Mouse (Mus musculus) lung, postnatal 0 days (tissue): ENCODE data around the gene Hist3h2a. TPM values are rescaled to one million over a fixed set of nuclear protein-coding genes. Genes with fewer than 3 reads are reported as not detected.
A peak's percentile ranks its signal among the peaks of the same experiment; 100 is the strongest.

Experiments
- ATAC-seq: fragments of 200-750 bp; cut with Nextera tagmentation; 2 replicates; pipeline ENCODE4 v1.8.0; 2017; ENCODE audit warnings: moderate library complexity
- DNase-seq: peaks from one replicate; pipeline ENCODE4 v3.0.0-alpha.2; 2016; ENCODE audit warnings: low spot score
- H3K27ac ChIP-seq: fragments of 300-500 bp; sonication (generic); 2 replicates; pipeline ENCODE4 v1.5.1; 2014; ENCODE audit warnings: antibody characterized with exemption, mild to moderate bottlenecking, low read length, mixed read lengths
- H3K27me3 ChIP-seq: fragments of 300-500 bp; sonication (generic); replicated peaks from 2 replicates; pipeline ENCODE4 v1.6.1; 2014; ENCODE audit warnings: low read length, mixed read lengths; ENCODE audit not compliant: insufficient read depth
- H3K36me3 ChIP-seq: fragments of 300-500 bp; sonication (generic); 2 replicates; pipeline ENCODE4 v1.6.1; 2014; ENCODE audit warnings: low read length, mixed read lengths; ENCODE audit not compliant: insufficient read depth
- H3K4me1 ChIP-seq: fragments of 300-500 bp; sonication (generic); 2 replicates; pipeline ENCODE4 v1.6.1; 2014; ENCODE audit warnings: antibody characterized with exemption, low read depth, low read length, mixed read lengths; ENCODE audit not compliant: insufficient read depth
- H3K4me2 ChIP-seq: fragments of 300-500 bp; sonication (generic); replicated peaks from 2 replicates; pipeline ENCODE4 v1.6.1; 2014; ENCODE audit warnings: low read depth, mild to moderate bottlenecking, low read length, moderate library complexity, mixed read lengths
- H3K4me3 ChIP-seq: fragments of 300-500 bp; sonication (generic); 2 replicates; pipeline ENCODE4 v1.5.1; 2014; ENCODE audit warnings: low read depth, low read length
- H3K9ac ChIP-seq: fragments of 300-500 bp; sonication (generic); replicated peaks from 2 replicates; pipeline ENCODE4 v1.6.1; 2014; ENCODE audit warnings: low read depth, mild to moderate bottlenecking
- H3K9me3 ChIP-seq: fragments of 300-500 bp; sonication (generic); 2 replicates; pipeline ENCODE4 v1.6.1; 2016; ENCODE audit warnings: low read length, mixed read lengths
- CTCF ChIP-seq: IDR thresholded peaks from 2 replicates; pipeline ENCODE4 v1.5.1; 2016; ENCODE audit warnings: antibody characterized with exemption, mild to moderate bottlenecking
- EP300 ChIP-seq: IDR thresholded peaks from 2 replicates; pipeline ENCODE4 v1.6.1; 2016; ENCODE audit warnings: antibody characterized with exemption, mild to moderate bottlenecking, control low read depth
- WGBS: fragments of 180-500 bp; shearing (Covaris S2); extraction: QIAGEN DNeasy Blood & Tissue Kit; methylation state at CpG from one replicate; pipeline ENCODE4 v1.1.7; 2014; 5-methylcytosine and 5-hydroxymethylcytosine counted together
- polyA plus RNA-seq: library from polyadenylated mRNA; unstranded; fragments of >200 nt; fragmentation: Nextera tagmentation; extraction: Ambion mirVana; gene quantifications from 2 replicates; pipeline ENCODE4 v1.2.1, GENCODE M21; 2015

Gene Hist3h2a
- polyA plus RNA-seq, 1 experiment from 2014 or later: 21.6 TPM

GRCm38 (mm10) chr11:58955868-58956257 lies 1.4 kb downstream of the Hist3h2a start:
- ATAC-seq: no peak
- Histone ChIP-seq H3K27me3 (0 out of 2 replicates have a peak, but pooled peaks cover 1% of the 10 kb centered on the region), H3K4me1 (0 out of 2 replicates have a peak, but pooled peaks cover 12% of the 10 kb centered on the region), H3K4me2 (peak overlapping the region; percentile 70), H3K9me3 (no peaks in the 10 kb centered on the region), H3K4me3 (peak overlapping the region; percentile 62), H3K36me3 (peaks cover 11% of the 10 kb centered on the region; the same call in 1 of the 2 replicates), H3K27ac (peak overlapping the region; percentile 97; the same call in 1 of the 2 replicates), H3K9ac (peak overlapping the region; percentile 69; the same call in 1 of the 2 replicates)
- DNase-seq: no peak
- no peak for TF ChIP-seq CTCF
- no peak for TF ChIP-seq EP300
- 24% methylated on average over 8 of the region's 8 CpGs for WGBS

- 86% methylated on average over 5 of the region's 5 CpGs for whole genome bisulfite sequencing
- peaks cover 13% of the 10 kb centered on the region for H3K27me3 ChIP-seq
- no peak for ATAC-seq
- no peaks in the 10 kb centered on the region for H3K9me3 ChIP-seq
- 0 out of 2 replicates have a peak, but pooled peaks cover 12% of the 10 kb centered on the region for H3K4me1 ChIP-seq
- DNase-seq: no peak
- TF ChIP-seq EP300: no peak
- no peak overlapping the region for H3K4me3 ChIP-seq
- no peak overlapping the region for H3K9ac ChIP-seq
- H3K36me3 ChIP-seq: peaks cover 11% of the 10 kb centered on the region; the same call in 1 of the 2 replicates
- no peak overlapping the region for H3K4me2 ChIP-seq
- H3K27ac ChIP-seq: no peak overlapping the region
Observed at GRCm38 (mm10) chr11:58957226-58957914, 2.9 kb downstream of the Hist3h2a start.

GRCm38 (mm10) chr11:58958536-58958935 lies 4.1 kb downstream of the Hist3h2a start:
- Histone ChIP-seq H3K9me3 (no peaks in the 10 kb centered on the region), H3K9ac (no peak overlapping the region), H3K27ac (no peak overlapping the region), H3K4me2 (no peak overlapping the region; the same call in 1 of the 2 replicates), H3K27me3 (peaks cover 13% of the 10 kb centered on the region), H3K4me1 (0 out of 2 replicates have a peak, but pooled peaks cover 12% of the 10 kb centered on the region), H3K36me3 (peaks cover 11% of the 10 kb centered on the region; the same call in 1 of the 2 replicates), H3K4me3 (no peak overlapping the region)
- ATAC-seq (no peak), DNase-seq (no peak)
- WGBS: 88% methylated on average over 6 of the region's 6 CpGs
- TF ChIP-seq EP300 (no peak), CTCF (no peak)

GRCm38 (mm10) chr11:58959186-58959825 lies 4.8 kb downstream of the Hist3h2a start:
- ATAC-seq (no peak), DNase-seq (peak; percentile 48)
- TF ChIP-seq CTCF: no peak
- TF ChIP-seq EP300: no peak
- Histone ChIP-seq H3K27me3 (peaks cover 13% of the 10 kb centered on the region), H3K27ac (no peak overlapping the region), H3K9ac (no peak overlapping the region), H3K4me1 (0 out of 2 replicates have a peak, but pooled peaks cover 12% of the 10 kb centered on the region), H3K4me2 (peak overlapping the region; percentile 65), H3K4me3 (peak overlapping the region; percentile 45; the same call in 1 of the 2 replicates), H3K9me3 (no peaks in the 10 kb centered on the region), H3K36me3 (peaks cover 11% of the 10 kb centered on the region; the same call in 1 of the 2 replicates)
- WGBS: 31% methylated on average over 15 of the region's 15 CpGs

- TF ChIP-seq CTCF: peak; percentile 63
- no peak for TF ChIP-seq EP300
- DNase-seq (peak; percentile 91), ATAC-seq (peak; percentile 87)
- no peak overlapping the region for H3K27ac ChIP-seq
- 3% methylated on average over 40 of the region's 40 CpGs for WGBS
- H3K4me3 ChIP-seq: peak overlapping the region; percentile 45
- peaks cover 13% of the 10 kb centered on the region for H3K27me3 ChIP-seq
- H3K9ac ChIP-seq: 0 out of 2 replicates have a peak overlapping the region, but pooled peaks have one; percentile 2
- 0 out of 2 replicates have a peak, but pooled peaks cover 12% of the 10 kb centered on the region for H3K4me1 ChIP-seq
- no peaks in the 10 kb centered on the region for H3K9me3 ChIP-seq
- H3K36me3 ChIP-seq: peaks cover 11% of the 10 kb centered on the region; the same call in 1 of the 2 replicates
- peak overlapping the region; percentile 65 for H3K4me2 ChIP-seq
Observed at GRCm38 (mm10) chr11:58959921-58960465, 5.5 kb downstream of the Hist3h2a start.
